Mouse (Mus musculus) stomach, embryonic 15.5 days (tissue): ENCODE measurements at regions not wholly inside any gene's neighbourhood (a gene's known extent, or its start where the extent isn't known, plus 50 kb on each side); places are given as distances from the start of the nearest gene placed in this dataset.
A peak's percentile ranks its signal among the peaks of the same experiment; 100 is the strongest.

ENCODE experiments used
- ATAC-seq: fragments of 200-750 bp; cut with Nextera tagmentation; 2 replicates; pipeline ENCODE4 v1.8.0; 2017; ENCODE audit warnings: low read depth, moderate number of reproducible peaks, moderate TSS enrichment; ENCODE audit not compliant: insufficient read depth, low FRiP score
- H3K27ac ChIP-seq: fragments of 300-500 bp; sonication (generic); 2 replicates; pipeline ENCODE4 v1.5.1; 2015; ENCODE audit warnings: mild to moderate bottlenecking, inconsistent platforms
- H3K27me3 ChIP-seq: fragments of 300-500 bp; sonication (generic); replicated peaks from 2 replicates; pipeline ENCODE4 v1.6.1; 2015; ENCODE audit warnings: inconsistent platforms
- H3K36me3 ChIP-seq: fragments of 300-500 bp; sonication (generic); 2 replicates; pipeline ENCODE4 v1.6.1; 2015; ENCODE audit warnings: inconsistent platforms
- H3K4me1 ChIP-seq: fragments of 300-500 bp; sonication (generic); 2 replicates; pipeline ENCODE4 v1.6.1; 2015; ENCODE audit warnings: inconsistent platforms
- H3K4me2 ChIP-seq: fragments of 300-500 bp; sonication (generic); 2 replicates; pipeline ENCODE4 v1.6.1; 2015; ENCODE audit warnings: mild to moderate bottlenecking, inconsistent platforms
- H3K4me3 ChIP-seq: fragments of 300-500 bp; sonication (generic); replicated peaks from 2 replicates; pipeline ENCODE4 v1.5.1; 2015; ENCODE audit warnings: inconsistent platforms
- H3K9ac ChIP-seq: fragments of 300-500 bp; sonication (generic); 2 replicates; pipeline ENCODE4 v1.6.1; 2015; ENCODE audit warnings: inconsistent platforms
- H3K9me3 ChIP-seq: fragments of 300-500 bp; sonication (generic); 2 replicates; pipeline ENCODE4 v1.6.1; 2016; ENCODE audit warnings: inconsistent platforms
- WGBS: fragments of 180-500 bp; shearing (Covaris S2); methylation state at CpG from one replicate; pipeline ENCODE4 v1.1.7; 2015; 5-methylcytosine and 5-hydroxymethylcytosine counted together

GRCm38 (mm10) chr14:9285606-9286002 lies 619.6 kb upstream of the 4930452B06Rik start:
- H3K4me2 ChIP-seq: no peak overlapping the region
- H3K4me3 ChIP-seq: no peak overlapping the region
- no peaks in the 10 kb centered on the region for H3K9me3 ChIP-seq
- H3K4me1 ChIP-seq: no peaks in the 10 kb centered on the region
- H3K9ac ChIP-seq: no peak overlapping the region
- H3K36me3 ChIP-seq: no peaks in the 10 kb centered on the region
- 81% methylated on average over 7 of the region's 7 CpGs for WGBS
- ATAC-seq: no peak
- no peaks in the 10 kb centered on the region for H3K27me3 ChIP-seq
- H3K27ac ChIP-seq: no peak overlapping the region

GRCm38 (mm10) chr14:9284976-9285605 lies 619.1 kb upstream of the 4930452B06Rik start:
- no peak for ATAC-seq
- Histone ChIP-seq H3K9ac (no peak overlapping the region), H3K4me1 (no peaks in the 10 kb centered on the region), H3K27me3 (no peaks in the 10 kb centered on the region), H3K36me3 (no peaks in the 10 kb centered on the region), H3K9me3 (no peaks in the 10 kb centered on the region), H3K4me3 (no peak overlapping the region), H3K27ac (no peak overlapping the region), H3K4me2 (no peak overlapping the region)
- WGBS: 68% methylated on average over 2 of the region's 2 CpGs

- no peak overlapping the region for H3K9ac ChIP-seq
- H3K9me3 ChIP-seq: no peaks in the 10 kb centered on the region
- H3K36me3 ChIP-seq: no peaks in the 10 kb centered on the region
- 61% methylated on average over 14 of the region's 14 CpGs for whole genome bisulfite sequencing
- H3K27ac ChIP-seq: no peak overlapping the region
- H3K4me2 ChIP-seq: no peak overlapping the region
- peak; percentile 94 for ATAC-seq
- H3K4me3 ChIP-seq: no peak overlapping the region
- H3K4me1 ChIP-seq: no peaks in the 10 kb centered on the region
- H3K27me3 ChIP-seq: no peaks in the 10 kb centered on the region
Observed at GRCm38 (mm10) chr14:9267282-9268091, 601.4 kb upstream of the 4930452B06Rik start.

DNA sequence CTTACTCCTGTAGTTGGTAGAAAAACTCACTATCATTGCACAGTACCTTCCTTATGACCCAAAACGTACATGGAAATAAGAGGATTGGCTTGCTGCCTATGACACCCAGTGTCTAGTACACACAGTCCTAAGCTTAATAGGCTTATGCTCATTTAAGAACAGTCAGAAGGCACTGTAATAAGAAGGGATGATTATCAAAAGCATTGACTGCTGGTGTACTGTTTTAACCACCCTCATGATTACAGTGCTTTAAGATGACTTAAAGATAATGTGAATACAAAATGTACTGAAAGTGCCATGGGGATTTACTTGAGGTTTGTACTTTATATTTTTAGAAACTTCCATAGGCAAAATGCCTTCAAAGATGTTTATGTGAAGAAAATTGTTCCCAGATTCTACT lies 586.0 kb upstream of the 4930452B06Rik start:
- WGBS: 75% methylated on average over 1 of the region's 1 CpGs
- no peaks in the 10 kb centered on the region for H3K36me3 ChIP-seq
- no peaks in the 10 kb centered on the region for H3K4me1 ChIP-seq
- no peak overlapping the region for H3K4me2 ChIP-seq
- H3K9me3 ChIP-seq: no peaks in the 10 kb centered on the region
- no peak overlapping the region for H3K4me3 ChIP-seq
- no peak overlapping the region for H3K27ac ChIP-seq
- no peaks in the 10 kb centered on the region for H3K27me3 ChIP-seq
- no peak for ATAC-seq
- no peak overlapping the region for H3K9ac ChIP-seq

DNA sequence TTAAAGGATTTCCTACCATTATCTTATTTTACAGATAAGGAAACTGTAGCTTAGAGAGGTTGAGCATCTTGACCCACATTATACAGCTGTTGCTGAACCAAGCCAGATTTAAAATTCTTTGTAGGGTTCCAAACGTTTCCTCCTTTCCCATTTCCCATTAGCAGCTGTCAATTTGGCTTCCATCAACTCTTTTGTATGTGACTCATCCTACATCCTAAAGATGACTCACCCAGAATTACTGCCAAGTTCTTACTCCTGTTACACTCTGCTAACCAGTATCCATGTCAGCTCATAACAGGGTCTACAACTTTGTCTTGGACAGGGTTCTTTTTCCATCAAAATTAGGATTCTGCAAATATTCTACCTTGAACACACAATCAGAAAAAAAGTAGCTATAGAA lies 579.2 kb upstream of the 4930452B06Rik start:
- Histone ChIP-seq H3K4me3 (no peak overlapping the region), H3K27me3 (no peaks in the 10 kb centered on the region), H3K9me3 (no peaks in the 10 kb centered on the region), H3K36me3 (no peaks in the 10 kb centered on the region), H3K27ac (no peak overlapping the region), H3K9ac (no peak overlapping the region), H3K4me2 (no peak overlapping the region), H3K4me1 (no peaks in the 10 kb centered on the region)
- WGBS: 19% methylated on average over 1 of the region's 1 CpGs
- no peak for ATAC-seq

GRCm38 (mm10) chr14:9243336-9243735 lies 577.3 kb upstream of the 4930452B06Rik start:
- no peak overlapping the region for H3K4me2 ChIP-seq
- no peaks in the 10 kb centered on the region for H3K4me1 ChIP-seq
- ATAC-seq: no peak
- no peaks in the 10 kb centered on the region for H3K36me3 ChIP-seq
- no peaks in the 10 kb centered on the region for H3K27me3 ChIP-seq
- no peak overlapping the region for H3K4me3 ChIP-seq
- H3K27ac ChIP-seq: no peak overlapping the region
- no peaks in the 10 kb centered on the region for H3K9me3 ChIP-seq
- H3K9ac ChIP-seq: no peak overlapping the region

- H3K4me2 ChIP-seq: no peak overlapping the region
- H3K27ac ChIP-seq: no peak overlapping the region
- H3K36me3 ChIP-seq: no peaks in the 10 kb centered on the region
- no peaks in the 10 kb centered on the region for H3K4me1 ChIP-seq
- no peak for ATAC-seq
- no peak overlapping the region for H3K9ac ChIP-seq
- H3K9me3 ChIP-seq: no peaks in the 10 kb centered on the region
- WGBS: 56% methylated on average over 2 of the region's 2 CpGs
- H3K4me3 ChIP-seq: no peak overlapping the region
- no peaks in the 10 kb centered on the region for H3K27me3 ChIP-seq
Observed at GRCm38 (mm10) chr14:9242118-9242517, 576.1 kb upstream of the 4930452B06Rik start.

DNA sequence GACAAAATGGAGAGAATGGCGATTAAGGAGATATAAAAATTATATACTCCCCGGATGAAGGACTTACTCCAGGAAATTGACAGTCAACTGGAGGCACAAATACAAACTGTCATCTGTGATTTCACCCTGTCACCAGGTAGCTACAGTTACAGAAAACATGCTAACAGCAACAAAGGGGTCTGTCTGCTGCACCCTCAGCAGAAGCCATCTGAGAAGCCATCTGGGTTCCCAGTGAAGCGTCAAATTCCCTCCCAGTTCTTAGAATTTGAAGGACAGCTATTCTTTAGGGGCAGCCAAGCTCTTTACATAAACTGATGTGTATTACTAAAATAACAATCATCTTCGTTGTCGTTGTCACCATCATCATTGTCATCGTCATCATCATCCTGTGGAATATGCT lies 561.6 kb upstream of the 4930452B06Rik start:
- H3K4me2 ChIP-seq: no peak overlapping the region
- H3K9me3 ChIP-seq: no peaks in the 10 kb centered on the region
- 88% methylated on average over 6 of the region's 6 CpGs for WGBS
- H3K27me3 ChIP-seq: no peaks in the 10 kb centered on the region
- ATAC-seq: no peak
- H3K4me1 ChIP-seq: no peaks in the 10 kb centered on the region
- H3K27ac ChIP-seq: no peak overlapping the region
- H3K4me3 ChIP-seq: no peak overlapping the region
- H3K9ac ChIP-seq: no peak overlapping the region
- H3K36me3 ChIP-seq: no peaks in the 10 kb centered on the region

DNA sequence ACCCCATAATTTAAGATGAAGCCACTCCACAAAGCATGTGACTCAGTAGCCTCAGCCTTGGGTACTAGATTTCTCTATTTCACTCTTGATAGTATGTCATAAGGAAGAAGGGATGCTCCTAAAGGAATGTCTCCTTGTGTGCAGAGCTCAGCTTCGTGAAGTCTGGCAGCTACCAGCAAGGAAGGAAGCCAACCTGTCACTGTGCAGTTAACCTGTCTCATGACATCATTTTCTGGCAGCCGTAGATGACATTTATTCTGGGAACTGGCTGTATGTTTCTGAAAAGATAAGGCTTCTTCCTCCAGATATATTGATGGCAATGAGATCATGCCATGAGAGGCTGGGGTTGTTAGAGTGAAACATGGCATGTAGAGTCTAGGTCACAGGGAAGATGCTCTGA lies 534.2 kb upstream of the 4930452B06Rik start:
- 76% methylated on average over 2 of the region's 2 CpGs for WGBS
- H3K27ac ChIP-seq: no peak overlapping the region
- no peak overlapping the region for H3K4me2 ChIP-seq
- H3K27me3 ChIP-seq: no peaks in the 10 kb centered on the region
- no peak overlapping the region for H3K4me3 ChIP-seq
- H3K4me1 ChIP-seq: no peaks in the 10 kb centered on the region
- no peak overlapping the region for H3K9ac ChIP-seq
- no peaks in the 10 kb centered on the region for H3K9me3 ChIP-seq
- H3K36me3 ChIP-seq: no peaks in the 10 kb centered on the region
- no peak for ATAC-seq

GRCm38 (mm10) chr14:9192122-9192769 lies 526.2 kb upstream of the 4930452B06Rik start:
- H3K27ac ChIP-seq: no peak overlapping the region
- H3K4me3 ChIP-seq: no peak overlapping the region
- H3K4me2 ChIP-seq: no peak overlapping the region
- ATAC-seq: no peak
- 66% methylated on average over 4 of the region's 4 CpGs for WGBS
- no peaks in the 10 kb centered on the region for H3K9me3 ChIP-seq
- H3K9ac ChIP-seq: no peak overlapping the region
- H3K4me1 ChIP-seq: no peaks in the 10 kb centered on the region
- H3K36me3 ChIP-seq: no peaks in the 10 kb centered on the region
- H3K27me3 ChIP-seq: no peaks in the 10 kb centered on the region

GRCm38 (mm10) chr14:9191664-9192063 lies 525.6 kb upstream of the 4930452B06Rik start:
- no peaks in the 10 kb centered on the region for H3K27me3 ChIP-seq
- H3K36me3 ChIP-seq: no peaks in the 10 kb centered on the region
- H3K4me3 ChIP-seq: no peak overlapping the region
- no peak overlapping the region for H3K9ac ChIP-seq
- H3K4me2 ChIP-seq: no peak overlapping the region
- WGBS: 57% methylated on average over 3 of the region's 3 CpGs
- no peaks in the 10 kb centered on the region for H3K9me3 ChIP-seq
- H3K4me1 ChIP-seq: no peaks in the 10 kb centered on the region
- no peak overlapping the region for H3K27ac ChIP-seq
- ATAC-seq: no peak

DNA sequence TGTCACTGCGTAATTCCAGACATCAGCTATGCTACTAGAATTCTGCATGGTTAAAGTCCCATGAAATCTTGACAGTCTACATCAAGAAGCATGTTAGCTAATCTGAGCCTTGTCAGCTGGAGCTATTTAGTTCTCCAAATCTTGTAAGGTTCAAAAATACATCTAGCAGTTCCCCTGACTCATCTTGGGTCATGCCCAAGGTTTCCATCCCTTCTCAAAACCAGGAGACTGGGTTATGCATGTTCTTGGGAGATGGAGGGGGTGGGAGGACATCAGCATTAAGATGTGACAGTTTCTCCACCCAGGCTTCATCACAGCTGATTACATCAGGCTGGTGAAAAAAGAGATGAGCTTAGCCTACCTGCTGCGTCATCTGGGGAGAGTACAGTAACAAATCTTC lies 495.3 kb upstream of the 4930452B06Rik start:
- Histone ChIP-seq H3K4me1 (no peaks in the 10 kb centered on the region), H3K36me3 (no peaks in the 10 kb centered on the region), H3K4me2 (no peak overlapping the region), H3K27me3 (no peaks in the 10 kb centered on the region), H3K9me3 (no peaks in the 10 kb centered on the region), H3K9ac (no peak overlapping the region), H3K27ac (no peak overlapping the region), H3K4me3 (no peak overlapping the region)
- 94% methylated on average over 2 of the region's 2 CpGs for WGBS
- no peak for ATAC-seq
